Mouse (Mus musculus) ES-Bruce4 (cell line): ENCODE measurements around the gene Onecut1.

Experiments
- CTCF ChIP-seq: IDR thresholded peaks from one replicate; pipeline ENCODE4 v1.8.1; 2011; ENCODE audit warnings: low read depth, low read length
- POLR2A ChIP-seq: IDR thresholded peaks from one replicate; pipeline ENCODE4 v1.8.1; 2011; ENCODE audit warnings: low read length; ENCODE audit not compliant: insufficient read depth

DNA sequence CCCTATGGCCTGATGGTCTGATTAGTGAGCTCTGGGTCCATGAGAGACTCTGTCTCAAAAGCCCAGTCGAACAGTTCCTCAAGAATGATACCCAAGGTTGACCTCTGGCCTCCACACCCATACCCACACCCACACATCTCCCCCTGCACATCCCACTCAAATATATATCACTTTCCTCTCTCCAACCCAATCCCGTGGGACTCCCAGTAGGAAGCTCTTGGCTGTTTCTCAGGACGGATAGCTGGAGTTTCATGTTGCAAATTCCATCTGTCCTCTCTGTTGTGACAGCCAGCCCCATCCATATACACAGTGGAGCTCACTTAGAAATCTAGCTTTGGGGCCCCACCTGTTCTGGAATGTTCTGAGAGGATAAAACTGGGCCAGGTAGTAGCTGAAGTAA lies 61.2 kb downstream of the Onecut1 start:
- TF ChIP-seq CTCF (no peak), POLR2A (no peak)
